Mouse (Mus musculus) kidney, embryonic 15.5 days (tissue): ENCODE results near the gene Mrps6. TPM values are rescaled to one million over a fixed set of nuclear protein-coding genes. Genes with fewer than 3 reads are reported as not detected.

ENCODE experiments used
- ATAC-seq: fragments of 200-750 bp; cut with Nextera tagmentation; replicated peaks from 2 replicates; pipeline ENCODE4 v1.8.0; 2017; ENCODE audit warnings: moderate TSS enrichment; ENCODE audit not compliant: low FRiP score
- H3K27ac ChIP-seq: fragments of 300-500 bp; sonication (generic); 2 replicates; pipeline ENCODE4 v1.5.1; 2015; ENCODE audit warnings: mild to moderate bottlenecking, inconsistent platforms
- H3K27me3 ChIP-seq: fragments of 300-500 bp; sonication (generic); 2 replicates; pipeline ENCODE4 v1.6.1; 2015; ENCODE audit warnings: inconsistent platforms
- H3K36me3 ChIP-seq: fragments of 300-500 bp; sonication (generic); 2 replicates; pipeline ENCODE4 v1.6.1; 2015; ENCODE audit warnings: inconsistent platforms
- H3K4me1 ChIP-seq: fragments of 300-500 bp; sonication (generic); 2 replicates; pipeline ENCODE4 v1.6.1; 2015; ENCODE audit warnings: inconsistent platforms
- H3K4me2 ChIP-seq: fragments of 300-500 bp; sonication (generic); 2 replicates; pipeline ENCODE4 v1.6.1; 2015; ENCODE audit warnings: moderate library complexity, mild to moderate bottlenecking, inconsistent platforms
- H3K4me3 ChIP-seq: fragments of 300-500 bp; sonication (generic); replicated peaks from 2 replicates; pipeline ENCODE4 v1.5.1; 2015; ENCODE audit warnings: mild to moderate bottlenecking, inconsistent platforms
- H3K9ac ChIP-seq: fragments of 300-500 bp; sonication (generic); 2 replicates; pipeline ENCODE4 v1.6.1; 2015; ENCODE audit warnings: mild to moderate bottlenecking, inconsistent platforms
- H3K9me3 ChIP-seq: fragments of 300-500 bp; sonication (generic); replicated peaks from 2 replicates; pipeline ENCODE4 v1.6.1; 2016; ENCODE audit warnings: inconsistent platforms
- WGBS: fragments of 180-500 bp; shearing (Covaris S2); methylation state at CpG from one replicate; pipeline ENCODE4 v1.1.7; 2015; ENCODE audit warnings: mixed read lengths; 5-methylcytosine and 5-hydroxymethylcytosine counted together
- polyA plus RNA-seq: library from polyadenylated mRNA; unstranded; fragments of >200 nt; fragmentation: Nextera tagmentation; extraction: Ambion mirVana; gene quantifications from 2 replicates; pipeline ENCODE4 v1.2.1, GENCODE M21; 2015

Mrps6 gene
- polyA plus RNA-seq, 1 experiment from 2014 or later = 151 TPM

GRCm38 (mm10) chr16:92159114-92159513 lies 101.0 kb downstream of the Mrps6 start:
- Histone ChIP-seq H3K4me3 (peak overlapping the region; percentile 55), H3K36me3 (no peaks in the 10 kb centered on the region), H3K4me1 (peaks cover 22% of the 10 kb centered on the region), H3K9me3 (no peaks in the 10 kb centered on the region), H3K27me3 (no peaks in the 10 kb centered on the region), H3K4me2 (peak overlapping the region; percentile 94), H3K27ac (peak overlapping the region; percentile 83), H3K9ac (peak overlapping the region; percentile 43; the same call in 1 of the 2 replicates)
- 14% methylated on average over 6 of the region's 6 CpGs for WGBS
- no peak for ATAC-seq

Other genes with a start within 250 kb of the Mrps6 start
- 0.29 TPM in 1 of 2 replicates, not detected in the other for gene Gm49711, start within 50 bp of the Mrps6 start, polyA plus RNA-seq
- 9.5 and 10.5 TPM in 2 replicates for gene Slc5a3, start 52 bp downstream of the Mrps6 start, polyA plus RNA-seq
- 0.10 and 0.27 TPM in 2 replicates for gene Kcne2, start 234.1 kb downstream of the Mrps6 start, polyA plus RNA-seq
- 126 and 141 TPM in 2 replicates for gene Smim11, start 243.0 kb downstream of the Mrps6 start, polyA plus RNA-seq